Mouse (Mus musculus): ENCODE measurements at regions not wholly inside any gene's neighbourhood (a gene's known extent, or its start where the extent isn't known, plus 50 kb on each side); places are given as distances from the start of the nearest gene placed in this dataset.

GRCm38 (mm10) chr10:83819266-83819949 is 96.7 kb downstream of the 1500009L16Rik start:
- CTCF ChIA-PET, result interaction anchor here (0.5 to 2.3 kb wide), 3 partner anchors 12 to 619 kb away, joined by 3 to 8 read pairs (median 4); no protein-coding TSS in a partner anchor

DNA sequence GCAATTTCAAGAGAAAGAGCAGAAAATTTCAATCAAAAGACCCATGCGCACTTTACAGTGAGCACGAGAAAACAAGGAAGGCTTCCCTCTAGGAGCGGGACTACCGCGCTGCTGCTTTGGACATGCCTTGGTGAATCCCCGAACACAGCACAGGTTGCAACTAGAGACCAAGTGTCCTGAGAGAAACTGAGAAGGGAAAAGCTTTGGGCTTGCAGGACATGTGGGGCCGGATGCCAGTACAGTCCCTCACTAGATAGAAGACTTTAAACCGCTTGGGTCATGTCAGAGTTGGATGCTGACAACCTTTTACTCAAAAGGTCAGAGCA is 97.2 kb downstream of the 1500009L16Rik start:
- CTCF ChIA-PET, result no interaction called here

DNA sequence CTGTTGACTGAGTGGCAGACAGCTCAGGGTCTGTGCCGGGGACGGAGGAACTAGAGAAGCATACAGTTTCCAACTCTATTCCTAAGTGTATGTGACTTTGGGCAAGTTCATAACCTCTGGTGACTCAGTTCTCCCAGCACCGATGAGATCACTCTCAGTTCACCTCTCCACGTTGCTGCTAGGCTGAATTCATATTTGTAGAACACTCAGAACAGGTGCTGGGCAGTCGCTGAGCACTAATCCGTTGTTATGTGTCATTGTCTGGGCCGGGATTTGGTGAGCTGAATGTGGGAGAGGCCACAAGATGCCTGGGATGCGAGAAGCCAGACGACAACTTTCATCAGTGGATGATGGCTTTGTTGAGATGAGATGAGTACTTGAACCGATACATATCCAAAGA is 98.4 kb downstream of the 1500009L16Rik start:
- CTCF ChIA-PET, result no interaction called here

DNA sequence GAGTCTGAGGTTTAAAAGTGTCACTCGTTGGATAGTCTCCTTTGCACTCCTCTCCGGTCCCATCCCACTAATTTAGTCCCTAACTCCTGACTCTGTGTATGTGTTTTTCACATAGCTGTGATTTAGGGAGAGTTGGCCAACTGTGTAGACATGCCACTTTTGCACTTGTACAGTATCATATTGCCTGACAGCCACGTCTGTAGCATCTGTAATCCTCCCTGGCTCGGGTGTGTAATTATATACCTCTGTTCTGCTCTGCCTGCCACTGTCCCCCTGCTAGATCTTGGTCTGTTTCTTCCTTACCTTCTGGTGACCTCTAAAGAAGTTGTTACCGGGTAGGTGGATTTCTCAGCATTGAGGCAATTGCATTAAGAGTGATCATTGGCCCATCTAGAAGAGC is 103.4 kb downstream of the 1500009L16Rik start:
- CTCF ChIA-PET, result no interaction called here

- CTCF ChIA-PET, result no interaction called here
Measured at GRCm38 (mm10) chr10:83836351-83836750, 113.7 kb downstream of the 1500009L16Rik start.

- CTCF ChIA-PET, result no interaction called here
Measured at GRCm38 (mm10) chr10:83840226-83840625, 117.6 kb downstream of the 1500009L16Rik start.

GRCm38 (mm10) chr10:83850881-83851280 is 128.2 kb downstream of the 1500009L16Rik start:
- CTCF ChIA-PET, result no interaction called here

GRCm38 (mm10) chr10:83852194-83852593 is 129.5 kb downstream of the 1500009L16Rik start:
- CTCF ChIA-PET, result interaction anchor here (0.6 to 0.7 kb wide), 2 partner anchors 9 to 28 kb away, joined by 4 to 5 read pairs; no protein-coding TSS in a partner anchor

- CTCF ChIA-PET, result interaction anchor here (0.6 to 0.7 kb wide), 2 partner anchors 10 to 27 kb away, joined by 4 to 5 read pairs; no protein-coding TSS in a partner anchor
Measured at GRCm38 (mm10) chr10:83852806-83853205, 130.1 kb downstream of the 1500009L16Rik start.

DNA sequence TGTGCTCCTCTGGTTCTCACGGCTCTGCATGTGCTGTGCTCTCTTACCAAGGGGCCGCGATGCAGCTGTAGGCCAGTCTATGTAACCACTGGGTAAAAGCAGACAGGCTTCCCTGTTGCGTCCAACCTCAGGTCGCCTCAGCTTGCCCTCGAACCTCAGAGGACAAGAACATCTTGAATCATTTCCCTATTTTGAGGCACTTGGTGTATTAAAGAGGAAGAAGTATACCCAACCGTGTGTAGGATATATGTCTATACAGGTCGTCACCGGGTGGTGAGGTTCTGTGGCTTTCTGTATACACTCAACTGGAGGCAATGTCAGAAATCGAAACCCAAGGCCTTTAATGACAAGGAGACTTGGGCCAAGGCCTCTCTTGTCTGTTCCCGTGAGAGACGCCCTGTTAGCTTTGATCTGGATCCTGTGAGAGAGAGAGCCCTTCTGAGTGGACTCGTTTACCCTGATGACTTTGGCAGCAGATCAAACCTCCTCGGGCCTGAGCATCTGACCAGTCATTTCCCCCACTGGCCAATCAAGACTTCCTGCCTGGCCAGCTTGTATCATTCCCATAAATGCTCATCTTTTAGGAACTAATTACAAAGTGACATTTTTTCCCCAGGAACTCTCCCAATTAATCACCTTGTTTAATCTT is 135.3 kb downstream of the 1500009L16Rik start:
- CTCF ChIA-PET, result interaction anchor here (0.5 kb wide), 1 partner anchor 1281 kb away, joined by 3 read pairs; no protein-coding TSS in a partner anchor

DNA sequence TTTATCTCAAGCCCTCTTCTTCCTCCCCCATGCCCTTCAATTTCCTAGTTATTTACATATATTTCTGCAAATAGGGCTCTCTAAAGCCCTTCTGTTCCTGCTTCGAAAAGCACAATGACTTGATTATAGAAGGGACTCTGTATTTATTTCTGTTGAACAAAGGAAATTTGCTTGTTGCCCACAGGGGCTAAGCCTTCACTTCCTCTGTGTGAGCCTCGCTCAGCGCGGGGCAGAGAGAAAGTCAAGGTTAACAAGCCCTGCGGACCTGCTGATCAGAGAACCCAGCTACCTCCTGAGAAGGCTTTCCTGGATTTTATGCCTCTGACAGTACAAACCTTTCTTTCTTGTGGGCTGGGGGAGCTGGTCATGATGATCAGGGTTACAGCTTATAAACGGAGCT is 136.0 kb downstream of the 1500009L16Rik start:
- CTCF ChIA-PET, result no interaction called here

DNA sequence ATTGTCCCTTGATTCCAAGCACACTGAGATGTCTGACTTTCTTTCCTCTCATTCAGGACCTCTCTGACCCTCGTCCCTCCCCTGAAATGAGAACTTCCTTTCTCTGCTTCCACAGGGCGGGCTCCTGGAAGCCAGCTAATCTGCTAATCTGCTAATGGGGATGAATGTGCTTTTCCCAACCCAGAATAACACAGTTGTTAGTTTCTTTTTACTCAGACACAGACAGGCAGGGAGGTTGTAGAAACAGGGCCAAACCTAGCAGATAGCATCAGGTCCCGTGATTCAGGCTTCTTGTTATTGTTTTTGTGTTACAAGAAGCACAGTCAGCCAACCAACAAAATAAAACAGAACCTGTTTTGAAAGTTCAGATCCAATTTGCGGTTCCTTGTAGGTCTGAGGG is 137.0 kb downstream of the 1500009L16Rik start:
- CTCF ChIA-PET, result interaction anchor here (0.7 kb wide), 1 partner anchor 184 kb away, joined by 6 read pairs; no protein-coding TSS in a partner anchor

- CTCF ChIA-PET, result no interaction called here
Measured at GRCm38 (mm10) chr10:83861574-83862190, 139.0 kb downstream of the 1500009L16Rik start.

DNA sequence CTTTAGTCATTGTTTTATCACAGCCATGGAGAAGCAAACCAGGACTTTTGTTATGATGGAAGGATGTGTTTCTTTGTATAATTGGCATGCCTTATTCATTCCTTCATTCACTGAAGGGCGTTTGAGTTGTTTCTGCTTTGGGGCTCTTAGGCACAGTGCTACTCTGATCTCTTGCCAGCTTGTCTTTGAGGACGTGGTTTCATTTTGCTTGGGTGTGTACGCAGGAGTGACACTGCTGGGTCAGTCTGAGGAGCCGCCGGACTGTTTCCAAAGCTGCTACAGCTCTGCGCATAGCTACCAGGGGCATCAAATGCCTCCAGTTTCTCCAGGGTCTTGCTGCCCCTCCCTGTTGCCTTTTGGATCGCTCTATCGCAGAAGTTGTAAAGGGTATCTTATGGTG is 141.9 kb downstream of the 1500009L16Rik start:
- CTCF ChIA-PET, result no interaction called here

GRCm38 (mm10) chr10:83865929-83866328 is 143.3 kb downstream of the 1500009L16Rik start:
- CTCF ChIA-PET, result interaction anchor here (0.5 kb wide), 1 partner anchor 746 kb away, joined by 4 read pairs; no protein-coding TSS in a partner anchor

- CTCF ChIA-PET, result no interaction called here
Measured at GRCm38 (mm10) chr10:83871736-83872400, 149.2 kb downstream of the 1500009L16Rik start.

GRCm38 (mm10) chr10:83878745-83879144 is 156.1 kb downstream of the 1500009L16Rik start:
- CTCF ChIA-PET, result interaction anchor here (0.6 kb wide), 1 partner anchor 144 kb away, joined by 11 read pairs; no protein-coding TSS in a partner anchor

GRCm38 (mm10) chr10:83882119-83882890 is 159.6 kb downstream of the 1500009L16Rik start:
- CTCF ChIA-PET, result no interaction called here

- CTCF ChIA-PET, result no interaction called here
Measured at GRCm38 (mm10) chr10:83882891-83883185, 160.2 kb downstream of the 1500009L16Rik start.

DNA sequence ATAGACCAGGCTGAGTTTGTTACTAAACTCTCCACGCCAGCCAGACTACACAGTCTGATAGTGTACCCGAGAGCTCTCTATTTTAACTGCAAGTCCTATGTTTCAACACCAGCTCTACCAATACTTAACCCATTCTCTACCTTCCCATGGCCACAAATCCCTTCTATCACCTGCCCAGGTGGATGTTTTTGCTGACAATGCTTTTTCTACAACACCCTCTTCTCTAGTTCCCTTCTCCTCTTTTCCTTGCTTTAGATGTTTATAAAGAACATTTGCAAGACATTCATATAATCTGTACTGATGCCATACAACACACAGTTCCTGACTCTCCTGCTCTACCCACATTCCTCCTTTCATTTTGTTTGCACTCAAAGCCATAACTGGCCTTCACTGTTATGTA is 161.9 kb downstream of the 1500009L16Rik start:
- CTCF ChIA-PET, result no interaction called here

DNA sequence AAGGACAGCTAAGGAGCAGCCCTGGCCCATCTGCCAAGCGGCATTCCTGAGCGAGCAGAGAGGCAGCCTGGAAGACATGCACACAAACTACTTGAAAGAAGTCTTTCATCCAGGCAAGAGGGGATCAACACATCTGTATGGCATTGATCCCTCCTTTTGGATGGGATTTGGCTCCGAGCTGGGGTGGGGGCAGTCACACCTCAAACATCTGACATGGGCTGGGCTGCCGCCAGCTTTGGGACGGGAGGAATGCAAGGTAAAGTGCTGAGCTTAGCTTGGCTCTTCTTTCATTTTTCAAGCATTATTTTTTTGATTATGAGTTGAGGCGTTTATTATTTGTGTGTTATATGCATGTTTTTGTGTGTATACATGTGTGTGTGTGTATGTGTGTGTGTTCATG is 165.9 kb downstream of the 1500009L16Rik start:
- CTCF ChIA-PET, result no interaction called here

GRCm38 (mm10) chr10:83895741-83896150 is 173.1 kb downstream of the 1500009L16Rik start:
- CTCF ChIA-PET, result no interaction called here

Measured in spleen, embryonic (tissue).